Mouse (Mus musculus): ENCODE measurements around the gene Sars2. TPM values are rescaled to one million over a fixed set of nuclear protein-coding genes. Genes with fewer than 3 reads are reported as not detected.

The Sars2 gene
- polyA plus RNA-seq, 1 experiment: 21.5 TPM

GRCm38 (mm10) chr7:28733211-28733610, 8.6 kb upstream of the Sars2 start:
- WGBS: 17% methylated on average over 11 of the region's 11 CpGs
- no peak for TF ChIP-seq CTCF (IDR thresholded peaks at IDR 0.05; ENCODE audit: borderline replicate concordance, insufficient read depth, low read depth, low read length)
- TF ChIP-seq POLR2A (IDR thresholded peaks at IDR 0.05; ENCODE audit: borderline replicate concordance, insufficient read depth, low read length): no peak
- peak overlapping the region; percentile 7 for H3K4me3 ChIP-seq (replicated peaks; ENCODE audit: insufficient read depth, low read depth, low read length)

DNA sequence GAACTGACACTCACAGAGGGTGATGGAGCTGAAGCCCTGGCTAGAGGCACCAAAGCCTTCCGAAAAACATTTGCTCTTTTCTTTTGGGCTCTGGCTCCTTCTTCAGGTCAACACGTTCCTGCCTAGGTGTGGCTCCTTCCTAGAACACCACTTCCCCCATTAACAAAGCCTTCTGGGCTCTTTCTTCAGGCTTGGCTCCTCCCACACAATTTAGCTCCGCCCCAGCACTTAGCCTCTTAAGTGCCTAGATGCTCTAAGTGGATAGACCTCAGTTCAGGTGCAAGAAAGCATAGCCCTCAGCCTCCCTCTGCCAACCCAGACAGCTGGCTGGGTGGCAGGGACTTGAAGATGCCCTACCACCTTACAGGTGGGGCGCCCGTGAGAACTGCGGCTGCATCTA, 6.1 kb upstream of the Sars2 start:
- Histone ChIP-seq H3K4me3 (replicated peaks; ENCODE audit: insufficient read depth, low read depth, low read length) (no peak overlapping the region), H3K4me1 (ENCODE audit: control insufficient read depth, insufficient read depth, low read length) (peaks cover 9% of the 10 kb centered on the region; the same call in 1 of the 2 replicates), H3K27me3 (ENCODE audit: control insufficient read depth, insufficient read depth, low read length) (no peaks in the 10 kb centered on the region), H3K27ac (ENCODE audit: insufficient read depth, low read length) (no peak overlapping the region)
- DNase-seq: no peak
- TF ChIP-seq POLR2A (IDR thresholded peaks at IDR 0.05; ENCODE audit: borderline replicate concordance, insufficient read depth, low read length) (no peak), CTCF (IDR thresholded peaks at IDR 0.05; ENCODE audit: borderline replicate concordance, insufficient read depth, low read depth, low read length) (no peak)
- WGBS: 84% methylated on average over 6 of the region's 6 CpGs

More at GRCm38 (mm10) chr7:28733211-28733610, 8.6 kb upstream of the Sars2 start:
- no peak for DNase-seq
- no peak overlapping the region for H3K27ac ChIP-seq (ENCODE audit: insufficient read depth, low read length)
- no peaks in the 10 kb centered on the region for H3K27me3 ChIP-seq (ENCODE audit: control insufficient read depth, insufficient read depth, low read length)
- no peaks in the 10 kb centered on the region for H3K4me1 ChIP-seq (ENCODE audit: control insufficient read depth, insufficient read depth, low read length)

- Histone ChIP-seq H3K27me3 (ENCODE audit: control insufficient read depth, insufficient read depth, low read length) (no peaks in the 10 kb centered on the region), H3K4me3 (replicated peaks; ENCODE audit: insufficient read depth, low read depth, low read length) (no peak overlapping the region), H3K27ac (ENCODE audit: insufficient read depth, low read length) (no peak overlapping the region), H3K4me1 (ENCODE audit: control insufficient read depth, insufficient read depth, low read length) (peaks cover 11% of the 10 kb centered on the region)
- WGBS: 92% methylated on average over 21 of the region's 21 CpGs
- DNase-seq: no peak
- TF ChIP-seq POLR2A (IDR thresholded peaks at IDR 0.05; ENCODE audit: borderline replicate concordance, insufficient read depth, low read length) (no peak), CTCF (IDR thresholded peaks at IDR 0.05; ENCODE audit: borderline replicate concordance, insufficient read depth, low read depth, low read length) (no peak)
Observed at GRCm38 (mm10) chr7:28739829-28740228, 2.0 kb upstream of the Sars2 start.

DNA sequence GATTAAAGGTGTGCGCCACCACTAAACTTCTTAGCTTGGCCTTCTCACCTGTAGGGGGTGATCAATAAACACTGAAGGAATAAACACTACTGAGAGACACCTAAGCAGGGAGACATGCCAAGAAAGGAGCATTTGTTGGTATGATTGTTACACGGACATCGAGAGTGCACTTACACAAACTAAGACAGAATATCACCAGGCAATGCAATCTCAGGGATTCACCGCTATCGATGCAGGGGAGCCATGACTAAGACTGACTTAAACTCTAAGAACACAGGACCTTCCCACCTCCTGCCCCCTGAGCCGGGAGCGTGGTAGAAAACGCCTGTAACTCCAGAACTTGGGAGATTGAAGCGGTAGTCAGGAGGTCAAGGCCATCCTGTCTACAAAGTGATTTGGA, 843 bp upstream of the Sars2 start:
- Histone ChIP-seq H3K4me3 (replicated peaks; ENCODE audit: insufficient read depth, low read depth, low read length) (peak overlapping the region; percentile 91), H3K4me1 (ENCODE audit: control insufficient read depth, insufficient read depth, low read length) (peaks cover 11% of the 10 kb centered on the region), H3K27me3 (ENCODE audit: control insufficient read depth, insufficient read depth, low read length) (no peaks in the 10 kb centered on the region), H3K27ac (ENCODE audit: insufficient read depth, low read length) (peak overlapping the region; percentile 70; the same call in 1 of the 2 replicates)
- DNase-seq: peak in 1 of 2 experiments; percentile 30
- WGBS: 26% methylated on average over 9 of the region's 9 CpGs
- TF ChIP-seq POLR2A (IDR thresholded peaks at IDR 0.05; ENCODE audit: borderline replicate concordance, insufficient read depth, low read length) (no peak), CTCF (IDR thresholded peaks at IDR 0.05; ENCODE audit: borderline replicate concordance, insufficient read depth, low read depth, low read length) (no peak)

DNA sequence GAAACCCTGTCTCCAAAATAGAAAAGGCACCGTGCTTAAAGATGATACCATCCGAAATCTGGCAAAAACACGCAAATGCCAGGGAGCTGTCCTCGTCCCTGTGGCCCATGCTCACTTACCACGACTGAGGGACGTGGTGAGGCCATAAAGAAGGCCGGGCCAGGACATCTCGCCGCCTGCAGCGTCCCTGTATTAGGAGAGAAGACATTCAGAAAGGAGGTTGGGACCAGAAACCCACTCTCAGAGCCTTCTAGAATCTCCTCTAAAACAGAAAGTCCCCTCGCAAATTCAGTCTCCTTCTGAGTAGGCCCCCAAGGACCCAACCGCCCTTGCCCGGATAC, 454 bp upstream of the Sars2 start:
- H3K27me3 ChIP-seq (ENCODE audit: control insufficient read depth, insufficient read depth, low read length): no peaks in the 10 kb centered on the region
- peak overlapping the region; percentile 91 for H3K4me3 ChIP-seq (replicated peaks; ENCODE audit: insufficient read depth, low read depth, low read length)
- H3K4me1 ChIP-seq (ENCODE audit: control insufficient read depth, insufficient read depth, low read length): peaks cover 11% of the 10 kb centered on the region
- peak overlapping the region; percentile 70 for H3K27ac ChIP-seq (ENCODE audit: insufficient read depth, low read length)
- TF ChIP-seq POLR2A (IDR thresholded peaks at IDR 0.05; ENCODE audit: borderline replicate concordance, insufficient read depth, low read length): no peak
- TF ChIP-seq CTCF (IDR thresholded peaks at IDR 0.05; ENCODE audit: borderline replicate concordance, insufficient read depth, low read depth, low read length): no peak
- 0% methylated on average over 13 of the region's 13 CpGs for WGBS
- no peak for DNase-seq

- no peak for DNase-seq
- no peak for TF ChIP-seq POLR2A (IDR thresholded peaks at IDR 0.05; ENCODE audit: borderline replicate concordance, insufficient read depth, low read length)
- TF ChIP-seq CTCF (IDR thresholded peaks at IDR 0.05; ENCODE audit: borderline replicate concordance, insufficient read depth, low read depth, low read length): no peak
- Histone ChIP-seq H3K4me3 (replicated peaks; ENCODE audit: insufficient read depth, low read depth, low read length) (no peak overlapping the region), H3K27me3 (ENCODE audit: control insufficient read depth, insufficient read depth, low read length) (no peaks in the 10 kb centered on the region), H3K4me1 (ENCODE audit: control insufficient read depth, insufficient read depth, low read length) (no peaks in the 10 kb centered on the region), H3K27ac (ENCODE audit: insufficient read depth, low read length) (no peak overlapping the region)
- WGBS: 94% methylated on average over 7 of the region's 7 CpGs
Observed at GRCm38 (mm10) chr7:28749935-28750334, 8.1 kb downstream of the Sars2 start.

- WGBS: 4% methylated on average over 17 of the region's 17 CpGs
- H3K27me3 ChIP-seq (ENCODE audit: control insufficient read depth, insufficient read depth, low read length): no peaks in the 10 kb centered on the region; the same call in 1 of the 2 replicates
- H3K4me3 ChIP-seq (replicated peaks; ENCODE audit: insufficient read depth, low read depth, low read length): no peak within 1 kb of the TSS
Observed at GRCm38 (mm10) chr7:28756079-28756478, 14.3 kb downstream of the Sars2 start, which contains the start of gene Ccer2. Gene Ccer2 (plus strand): TSS chr7:28756174.

DNA sequence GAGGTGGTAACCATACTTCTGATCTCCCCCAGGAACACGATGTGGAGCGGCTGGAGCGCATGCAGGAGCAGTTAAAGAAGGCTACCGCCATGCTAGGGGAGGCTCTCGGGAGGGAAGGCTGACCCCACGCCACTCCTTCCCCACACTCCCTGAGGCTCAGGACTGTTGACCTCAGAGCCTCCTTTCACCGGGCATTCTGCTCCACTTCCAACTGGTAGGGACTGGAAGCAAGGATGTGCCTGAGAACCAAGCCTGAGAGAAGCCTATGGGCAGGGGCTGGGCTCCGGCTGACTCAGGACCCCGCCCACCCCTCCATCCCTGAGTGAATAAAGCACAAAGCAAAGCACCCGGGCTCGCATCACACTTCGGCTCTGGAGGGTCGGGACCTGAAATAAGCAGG, 16.8 kb downstream of the Sars2 start:
- 83% methylated on average over 13 of the region's 13 CpGs for WGBS
- Histone ChIP-seq H3K4me1 (ENCODE audit: control insufficient read depth, insufficient read depth, low read length) (no peaks in the 10 kb centered on the region; the same call in 1 of the 2 replicates), H3K27me3 (ENCODE audit: control insufficient read depth, insufficient read depth, low read length) (no peaks in the 10 kb centered on the region; the same call in 1 of the 2 replicates), H3K4me3 (replicated peaks; ENCODE audit: insufficient read depth, low read depth, low read length) (no peak overlapping the region), H3K27ac (ENCODE audit: insufficient read depth, low read length) (no peak overlapping the region)
- no peak for DNase-seq
- no peak for TF ChIP-seq CTCF (IDR thresholded peaks at IDR 0.05; ENCODE audit: borderline replicate concordance, insufficient read depth, low read depth, low read length)
- TF ChIP-seq POLR2A (IDR thresholded peaks at IDR 0.05; ENCODE audit: borderline replicate concordance, insufficient read depth, low read length): no peak

More at GRCm38 (mm10) chr7:28756079-28756478, 14.3 kb downstream of the Sars2 start, which contains the start of gene Ccer2:
- Histone ChIP-seq H3K27ac (ENCODE audit: insufficient read depth, low read length) (no peak within 1 kb of the TSS), H3K4me1 (ENCODE audit: control insufficient read depth, insufficient read depth, low read length) (no peaks in the 10 kb centered on the region; the same call in 1 of the 2 replicates)
- no peak for TF ChIP-seq CTCF (IDR thresholded peaks at IDR 0.05; ENCODE audit: borderline replicate concordance, insufficient read depth, low read depth, low read length)
- TF ChIP-seq POLR2A (IDR thresholded peaks at IDR 0.05; ENCODE audit: borderline replicate concordance, insufficient read depth, low read length): no peak
- DNase-seq: no peak

All from cerebellum, adult 2 months (tissue).